Mouse (Mus musculus) adrenal gland, adult 8-10 months (tissue): ENCODE results near the gene Gcsam. TPM values are rescaled to one million over a fixed set of nuclear protein-coding genes. Genes with fewer than 3 reads are reported as not detected.
A peak's percentile ranks its signal among the peaks of the same experiment; 100 is the strongest.

Experiments used
- DNase-seq: peaks from one replicate; pipeline ENCODE4 v3.0.0; 2022
- total RNA-seq, 4 experiments: library from RNA; stranded (reverse); gene quantifications; 2 replicates each; pipeline ENCODE4 v1.2.4; 2022

The Gcsam gene
- under 1 TPM; 0.07 to 0.32 (median 0.21) TPM for total RNA-seq

- DNase-seq = no peak
Observed at GRCm38 (mm10) chr16:45610267-45610666, at the start of gene Gcsam. TSS of gene Gcsam (plus strand) at chr16:45610380.

GRCm38 (mm10) chr16:45561747-45562146, 48.4 kb upstream of the Gcsam start:
- DNase-seq = no peak

GRCm38 (mm10) chr16:45572307-45572706, 37.9 kb upstream of the Gcsam start:
- DNase-seq = no peak

GRCm38 (mm10) chr16:45579883-45580282, 30.3 kb upstream of the Gcsam start:
- DNase-seq = no peak

GRCm38 (mm10) chr16:45582512-45582911, 27.7 kb upstream of the Gcsam start:
- no peak for DNase-seq

- no peak for DNase-seq
Observed at GRCm38 (mm10) chr16:45593656-45594055, 16.5 kb upstream of the Gcsam start.

GRCm38 (mm10) chr16:45595494-45595893, 14.7 kb upstream of the Gcsam start:
- DNase-seq = no peak

GRCm38 (mm10) chr16:45608481-45608954, 1.7 kb upstream of the Gcsam start:
- no peak for DNase-seq

GRCm38 (mm10) chr16:45609300-45609699, 880 bp upstream of the Gcsam start:
- no peak for DNase-seq

- no peak for DNase-seq
Observed at GRCm38 (mm10) chr16:45613247-45613646, 3.1 kb downstream of the Gcsam start.

- no peak for DNase-seq
Observed at GRCm38 (mm10) chr16:45615944-45616343, 5.8 kb downstream of the Gcsam start.

GRCm38 (mm10) chr16:45619751-45620375, 9.7 kb downstream of the Gcsam start:
- no peak for DNase-seq

GRCm38 (mm10) chr16:45623230-45623629, 13.1 kb downstream of the Gcsam start:
- DNase-seq = no peak

GRCm38 (mm10) chr16:45624791-45625190, 14.6 kb downstream of the Gcsam start:
- DNase-seq = no peak

GRCm38 (mm10) chr16:45625342-45625741, 15.2 kb downstream of the Gcsam start:
- no peak for DNase-seq

GRCm38 (mm10) chr16:45629497-45630105, 19.4 kb downstream of the Gcsam start:
- no peak for DNase-seq

- peak; percentile 31 for DNase-seq
Observed at GRCm38 (mm10) chr16:45630347-45630960, 20.3 kb downstream of the Gcsam start.

- no peak for DNase-seq
Observed at GRCm38 (mm10) chr16:45632420-45632819, 22.2 kb downstream of the Gcsam start.

- DNase-seq = no peak
Observed at GRCm38 (mm10) chr16:45635826-45636225, 25.6 kb downstream of the Gcsam start.

- DNase-seq = no peak
Observed at GRCm38 (mm10) chr16:45640070-45640762, 30.0 kb downstream of the Gcsam start.

GRCm38 (mm10) chr16:45641301-45641700, 31.1 kb downstream of the Gcsam start:
- peak; percentile 10 for DNase-seq

- no peak for DNase-seq
Observed at GRCm38 (mm10) chr16:45643944-45644343, 33.8 kb downstream of the Gcsam start.

GRCm38 (mm10) chr16:45644380-45644779, 34.2 kb downstream of the Gcsam start:
- DNase-seq = peak; percentile 84
